Mouse (Mus musculus): Measurements from ENCODE around the gene Kcna10.

The Kcna10 gene

DNA sequence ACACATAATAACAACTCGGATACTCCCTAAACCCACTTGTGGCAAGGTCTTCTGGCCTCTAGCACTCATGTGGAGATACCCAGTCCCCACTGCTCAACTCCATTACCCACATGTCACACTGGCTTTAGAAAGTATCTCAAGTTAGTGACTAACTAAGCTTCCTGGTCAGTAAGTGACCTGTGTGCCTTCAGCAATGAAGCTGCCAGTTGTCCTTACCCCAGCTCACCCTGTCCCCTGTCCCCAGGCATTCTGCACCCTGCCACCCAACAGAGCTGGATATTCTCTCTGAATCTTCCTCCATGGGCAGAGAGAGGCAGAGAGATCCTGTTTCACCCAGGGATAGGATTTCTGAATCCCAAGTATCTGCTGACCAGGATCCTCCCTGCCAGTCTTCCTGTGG is at the start of gene Kcna10:
Kcna10 (plus strand) TSS at position 301 of the 400 bp plus-strand sequence.
- DNase-seq, result no peak

DNA sequence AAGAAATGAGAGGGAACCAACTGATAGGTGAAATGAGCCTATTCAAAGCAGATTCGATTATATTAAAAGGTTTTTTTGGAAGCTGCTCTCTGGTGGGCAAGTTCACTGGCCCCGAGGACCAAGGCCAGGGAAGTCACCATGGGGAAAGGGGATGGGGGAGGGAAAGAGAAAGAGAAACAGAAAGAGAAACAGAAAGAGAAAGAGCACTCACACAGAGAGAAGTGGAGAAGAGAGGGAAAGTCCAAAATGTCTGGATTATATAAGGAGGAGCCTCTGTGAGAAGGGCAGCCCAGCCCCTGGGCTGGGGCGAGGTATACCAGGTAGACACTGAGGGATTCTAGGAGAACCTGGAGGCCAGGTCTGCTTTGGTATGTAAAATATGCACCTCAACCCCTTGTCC is 48.4 kb upstream of the Kcna10 start:
- no peak for DNase-seq

DNA sequence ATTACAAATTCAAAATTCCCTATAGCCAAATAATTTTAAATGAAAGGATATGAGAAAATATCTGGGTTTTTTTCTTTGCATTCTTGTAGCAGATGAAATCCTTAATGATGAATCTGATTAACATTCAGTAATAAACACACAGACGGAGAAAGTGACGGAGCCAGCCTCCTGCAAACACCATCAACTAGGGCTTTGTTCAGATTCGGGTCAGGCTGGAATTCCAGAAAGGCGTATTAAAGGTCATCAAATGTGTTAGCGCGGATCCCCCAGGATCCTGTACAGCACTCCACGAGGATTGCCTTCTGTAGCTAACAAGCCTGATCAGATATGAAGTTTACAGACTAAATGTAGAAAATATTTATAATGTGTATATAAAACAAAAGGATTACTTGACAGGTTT is 35.7 kb upstream of the Kcna10 start:
- DNase-seq, result no peak

DNA sequence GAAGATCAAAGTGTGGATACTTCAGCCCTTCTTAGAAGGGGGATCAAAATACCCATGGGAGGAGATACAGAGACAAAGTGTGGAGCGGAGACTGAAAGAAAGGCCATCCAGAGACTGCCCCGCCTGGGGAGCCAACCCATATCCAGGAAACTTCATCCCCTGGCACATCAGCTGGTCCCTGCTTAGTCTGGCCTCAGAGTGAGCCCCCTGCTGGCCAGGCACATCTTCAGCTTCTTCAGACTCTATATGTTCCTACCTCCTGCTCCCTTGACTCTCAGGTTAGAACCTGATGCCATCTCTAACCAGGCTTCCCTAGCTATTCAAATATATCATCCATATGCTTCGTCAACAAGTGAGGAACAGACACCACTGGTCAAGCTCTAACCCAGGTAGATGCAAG is 33.9 kb upstream of the Kcna10 start:
- DNase-seq, result peak; percentile 64 to 71

DNA sequence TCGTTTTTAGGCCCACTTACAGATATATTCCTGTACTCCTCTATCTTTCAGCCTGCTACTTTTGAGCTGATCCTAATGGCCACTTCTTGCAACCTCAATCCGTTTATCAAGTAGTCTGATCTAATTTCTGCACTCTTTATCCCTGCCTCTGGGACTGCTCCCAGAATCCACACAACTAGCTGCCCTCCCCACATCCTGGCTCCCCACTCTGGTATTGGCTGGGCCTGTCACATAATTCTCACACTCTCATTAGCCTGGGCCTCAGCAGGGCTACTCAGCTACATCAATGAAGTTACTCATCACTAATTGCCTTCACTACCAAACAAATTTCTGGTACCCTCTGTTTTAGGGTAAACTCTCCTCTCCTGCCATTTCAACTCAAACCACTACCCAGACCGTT is 32.4 kb upstream of the Kcna10 start:
- no peak for DNase-seq

DNA sequence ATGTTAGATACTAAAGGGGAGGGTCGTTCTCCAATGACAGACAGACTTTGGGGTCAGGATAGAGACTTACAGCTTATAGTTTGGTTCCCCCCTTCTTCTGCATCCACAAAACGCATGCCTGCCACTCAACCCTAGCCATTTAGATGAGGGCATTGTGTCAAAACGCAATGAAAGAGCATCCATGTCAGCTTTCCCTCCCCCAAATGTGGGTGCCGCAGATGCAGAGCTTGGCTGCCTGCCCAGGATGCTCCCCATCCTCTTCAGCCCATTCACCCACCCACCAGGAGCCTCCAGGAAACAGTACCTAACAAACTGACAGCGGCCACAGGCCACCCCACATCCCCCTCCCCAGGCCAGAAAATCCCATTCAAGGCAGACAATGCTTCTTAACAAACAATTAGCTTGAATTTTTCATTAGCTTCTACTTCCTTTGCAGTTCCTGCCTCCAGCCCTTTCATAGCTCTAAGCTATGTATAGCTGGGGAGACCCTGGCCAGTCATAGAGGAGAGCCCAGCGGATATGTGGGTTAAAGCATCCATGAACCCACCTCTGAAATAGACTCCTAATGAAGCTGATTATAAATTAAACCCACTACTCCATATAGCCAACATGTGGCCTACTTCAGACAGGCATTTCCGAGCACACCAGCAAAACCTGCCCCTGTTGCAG is 31.9 kb upstream of the Kcna10 start:
- no peak for DNase-seq

DNA sequence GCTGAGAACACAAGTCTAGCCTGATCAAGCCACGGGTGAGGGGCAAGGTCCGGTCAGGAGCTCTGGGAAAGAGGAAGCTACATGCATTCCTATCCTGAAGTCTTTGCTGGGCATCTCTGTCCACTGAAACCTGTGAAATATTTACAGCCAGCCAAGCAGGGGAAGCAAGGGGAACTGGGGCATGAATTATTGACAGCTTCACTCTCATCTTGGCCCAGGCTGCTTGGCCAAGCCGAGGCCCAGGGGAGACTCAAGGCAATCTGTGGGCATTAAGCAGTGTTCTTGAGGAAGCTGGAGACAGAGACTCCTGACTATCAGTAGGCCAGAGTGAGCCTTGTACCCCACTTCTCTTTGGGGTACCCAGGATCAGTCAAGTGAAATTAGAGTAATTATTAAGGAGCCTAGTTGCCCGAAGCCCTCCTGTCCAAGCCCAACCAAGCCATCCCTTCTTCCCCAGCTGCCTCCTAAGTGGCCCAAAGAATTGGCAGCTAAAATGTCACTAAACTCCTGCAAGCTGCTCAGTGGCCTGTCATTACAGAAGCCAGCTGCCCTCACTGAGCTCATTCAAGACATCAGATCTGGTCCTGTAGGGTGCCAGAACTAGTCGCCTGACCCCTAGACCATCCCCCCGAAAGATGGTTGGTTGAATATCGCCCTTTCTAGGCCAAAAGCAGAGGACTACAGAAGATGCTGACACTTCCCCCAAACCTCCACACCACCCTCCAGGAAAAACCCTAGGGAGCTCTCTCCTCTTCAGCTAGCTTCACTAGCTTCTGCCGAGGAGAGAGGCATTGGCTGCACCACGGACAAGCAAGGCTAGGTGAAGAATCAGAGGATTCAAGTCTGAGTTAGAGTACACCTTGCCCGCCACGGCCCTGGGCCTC is 28.8 kb upstream of the Kcna10 start:
- DNase-seq, result peak; percentile 3 to 24

DNA sequence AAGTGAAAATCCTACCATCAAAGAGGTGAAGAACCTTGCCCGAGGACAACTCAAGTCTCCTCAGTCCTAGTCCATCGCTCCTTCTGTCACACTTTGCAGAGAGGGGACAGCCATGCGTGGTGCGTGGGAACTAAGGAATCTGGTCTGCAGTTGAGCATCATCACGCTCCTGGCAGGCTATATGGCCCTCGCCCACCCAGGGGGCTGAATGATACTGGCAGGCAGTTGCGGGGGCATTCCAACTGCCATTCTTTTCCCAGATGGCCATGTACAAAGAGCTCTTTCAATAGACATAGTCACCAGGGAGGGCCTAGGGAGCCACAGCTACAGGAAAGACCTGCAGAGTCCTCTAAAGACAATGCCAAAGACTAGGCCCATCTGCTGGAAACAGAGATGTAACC is 24.0 kb upstream of the Kcna10 start:
- no peak for DNase-seq

DNA sequence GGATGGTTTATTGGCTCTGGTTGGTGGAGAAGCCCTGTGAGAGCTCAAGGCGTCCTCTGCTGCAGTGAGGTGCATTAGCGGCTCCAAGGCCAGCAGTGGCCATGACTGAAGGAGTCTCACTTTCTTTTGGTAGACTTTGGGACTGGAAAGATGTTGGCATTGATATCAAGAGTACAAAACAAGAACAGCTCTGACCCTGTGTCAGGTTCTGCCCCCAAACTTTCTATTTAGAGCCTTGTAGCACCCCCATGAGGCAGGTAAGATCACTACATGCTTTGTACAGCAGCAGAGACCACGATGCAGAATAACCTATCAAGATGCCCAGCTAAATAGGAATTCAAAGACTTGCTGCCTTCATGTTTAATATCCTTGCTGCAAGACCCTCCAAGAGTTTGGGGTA is 23.4 kb upstream of the Kcna10 start:
- no peak for DNase-seq

DNA sequence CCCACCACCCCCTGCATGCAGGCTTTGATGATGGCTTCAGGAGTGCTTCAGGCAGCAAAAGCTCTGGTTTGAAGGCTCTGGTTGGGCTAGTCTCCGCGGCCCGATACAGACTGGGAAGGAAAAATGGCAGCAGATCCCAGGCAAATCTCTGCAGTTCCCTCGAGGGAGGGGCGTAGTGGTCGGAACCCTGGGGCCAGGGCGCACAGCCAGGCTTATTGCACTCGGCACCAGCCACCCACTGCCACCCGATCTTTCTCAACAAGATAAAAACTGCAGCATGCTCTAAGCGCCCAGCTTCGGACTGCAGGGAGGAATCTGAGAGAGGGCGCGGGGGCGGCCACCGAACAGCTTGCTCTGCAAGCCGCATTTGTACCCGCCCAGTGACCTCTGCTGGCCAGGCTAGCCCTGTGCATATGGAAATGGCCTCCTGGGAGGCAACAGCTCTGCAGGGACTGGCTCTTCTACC is 23.0 kb upstream of the Kcna10 start:
- peak; percentile 56 to 65 for DNase-seq

DNA sequence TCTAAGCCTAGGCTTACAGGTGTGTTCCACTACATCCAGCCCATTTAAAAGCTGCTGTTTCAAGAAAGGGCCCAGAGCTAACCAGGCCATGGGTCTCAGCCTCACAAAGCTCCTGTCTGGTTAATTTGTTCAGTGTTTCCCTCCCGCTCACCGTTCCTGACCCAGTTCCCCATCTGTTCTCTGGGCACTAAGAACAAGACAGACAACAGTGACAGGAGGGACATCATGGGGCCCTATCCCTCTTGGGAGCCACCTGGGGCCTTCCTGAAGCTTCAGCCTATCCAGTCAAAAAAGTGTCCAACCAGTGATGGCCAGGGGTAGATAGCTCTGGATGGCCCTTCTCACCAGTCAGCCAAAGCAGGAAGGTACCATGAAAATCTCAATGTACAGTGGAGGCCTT is 20.1 kb upstream of the Kcna10 start:
- DNase-seq, result no peak

DNA sequence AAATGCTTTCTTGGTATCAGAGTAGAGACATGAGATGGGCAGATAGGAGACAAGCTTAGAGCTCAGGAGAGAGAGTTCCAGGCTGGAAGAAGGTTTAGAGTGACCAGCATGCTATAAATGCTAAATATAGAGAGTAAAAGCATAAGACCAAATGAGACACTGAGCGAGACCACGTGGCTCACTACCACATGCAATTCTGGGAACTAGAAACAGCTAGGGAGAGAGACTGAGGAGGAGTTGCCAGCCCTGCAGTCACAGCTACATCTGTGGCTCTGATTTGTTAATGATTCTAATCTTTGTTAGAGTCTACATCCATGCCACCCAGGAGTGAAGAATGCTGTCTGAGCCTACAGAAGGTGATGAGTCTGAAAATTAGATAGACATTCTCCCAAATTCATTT is 13.3 kb upstream of the Kcna10 start:
- no peak for DNase-seq

DNA sequence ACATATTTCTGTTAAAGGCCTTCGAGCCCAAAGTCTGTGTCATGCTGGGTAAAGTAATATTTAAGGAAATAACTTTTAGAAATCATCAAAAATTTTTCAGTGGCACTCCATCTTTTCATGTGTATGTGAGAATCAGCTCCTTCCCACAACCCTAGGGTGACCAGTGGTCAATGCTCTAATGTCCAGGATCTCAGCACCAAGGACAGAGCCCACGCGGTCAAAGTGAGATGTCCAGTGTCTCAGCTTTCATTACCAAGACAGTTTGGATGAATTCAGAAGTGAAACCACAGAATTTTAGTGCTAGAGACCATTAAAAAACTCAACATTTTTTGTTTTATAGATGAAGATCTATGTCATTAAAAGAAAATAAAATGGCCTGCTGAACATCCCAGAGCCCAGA is 10.9 kb upstream of the Kcna10 start:
- DNase-seq, result peak; percentile 60 to 64

DNA sequence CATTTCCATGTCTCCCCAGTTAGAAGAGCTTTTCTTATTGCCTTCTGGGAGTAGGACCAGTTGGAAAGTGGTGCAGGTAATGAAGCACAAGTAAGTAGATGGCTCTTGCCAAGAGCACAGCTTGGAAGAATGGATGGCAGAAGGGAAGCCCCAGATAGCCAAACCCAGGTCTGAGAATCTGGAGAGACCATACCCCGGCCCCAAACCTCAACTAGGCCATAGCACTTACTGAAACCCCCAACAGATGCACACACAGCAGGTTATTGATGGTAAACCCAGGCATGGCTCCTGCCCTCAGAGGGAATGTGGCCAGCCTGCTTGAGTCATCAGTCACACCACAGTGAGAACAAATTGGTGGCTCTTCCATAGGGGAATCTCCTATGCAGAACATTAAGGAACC is 10.3 kb upstream of the Kcna10 start:
- no peak for DNase-seq

DNA sequence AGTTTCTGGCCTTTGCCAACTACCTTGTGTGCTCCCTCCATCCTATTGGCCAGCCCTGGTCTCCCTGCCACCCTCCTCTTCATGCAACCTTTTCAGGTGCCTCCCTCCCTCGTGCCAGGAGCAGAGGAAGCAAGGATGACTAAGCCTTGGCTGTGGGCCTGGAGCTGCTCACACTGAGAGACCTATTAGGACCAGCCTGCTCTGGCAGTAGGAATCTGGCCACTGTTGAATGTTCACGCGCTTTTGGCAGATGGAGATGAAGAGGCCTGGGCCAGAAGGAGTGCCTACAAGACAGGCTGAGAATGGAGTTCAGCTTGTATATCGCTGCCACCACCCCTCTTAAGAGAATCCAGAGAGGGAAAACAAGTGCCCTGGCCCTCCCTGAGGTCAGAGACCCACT is 7.4 kb upstream of the Kcna10 start:
- no peak for DNase-seq

DNA sequence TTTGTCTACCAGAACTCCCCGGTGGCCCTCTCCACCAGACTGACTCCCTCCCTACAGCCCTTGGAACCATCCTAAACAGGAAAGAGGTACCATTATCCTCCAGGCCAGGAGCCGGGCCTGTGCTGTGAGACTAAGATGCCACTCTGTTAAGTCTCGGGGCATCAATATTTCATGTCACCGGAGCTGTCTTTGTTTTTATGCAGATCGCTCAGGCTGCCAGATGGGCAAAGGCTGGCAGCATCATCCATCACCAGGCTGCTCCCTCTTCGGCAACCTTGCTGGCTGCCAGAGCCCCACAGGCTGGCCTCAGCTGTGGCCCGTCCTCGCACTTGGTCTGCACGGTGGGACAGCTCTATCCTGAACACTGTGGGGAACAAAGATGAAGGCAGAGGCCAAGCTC is 6.4 kb upstream of the Kcna10 start:
- DNase-seq, result no peak

DNA sequence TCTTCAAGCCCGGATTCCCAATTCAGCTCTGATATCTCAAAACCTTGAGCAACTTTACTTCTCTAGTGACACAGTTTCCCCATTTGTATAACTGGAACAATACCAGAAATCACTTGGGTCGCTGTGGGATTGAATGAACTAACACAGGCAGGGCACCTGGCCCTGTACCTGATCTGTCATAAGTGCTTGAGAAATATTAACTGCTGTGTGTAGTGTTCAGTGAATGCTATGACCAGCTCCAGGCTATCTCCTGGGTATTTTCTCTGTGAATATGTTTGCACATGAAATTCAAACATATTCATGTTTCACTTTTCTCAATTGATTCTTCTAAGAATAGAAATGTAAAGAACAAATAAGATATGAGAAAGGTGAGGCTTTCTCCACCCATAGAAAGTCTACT is 2.0 kb upstream of the Kcna10 start:
- no peak for DNase-seq

DNA sequence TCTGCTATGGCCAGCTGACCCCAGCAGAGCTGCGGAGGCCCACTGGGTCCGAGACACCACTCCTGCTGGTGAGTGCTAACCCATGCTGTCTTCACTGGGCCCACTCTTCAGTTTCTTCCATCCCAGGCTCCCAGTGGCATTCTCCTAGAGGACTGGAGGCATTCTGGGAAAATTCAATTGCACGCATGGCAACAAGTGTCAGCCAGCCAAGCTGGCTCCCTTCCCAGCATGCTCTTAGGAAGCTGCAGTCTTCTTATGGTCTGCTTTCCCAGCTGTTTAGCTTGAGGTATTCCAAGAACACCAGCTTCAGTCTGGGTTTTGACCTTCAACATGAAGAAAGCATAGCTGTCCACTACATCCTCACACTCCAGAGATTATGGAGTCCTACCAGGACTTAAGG is 322 bp downstream of the Kcna10 start:
- peak in 1 of 2 experiments; percentile 8 for DNase-seq

DNA sequence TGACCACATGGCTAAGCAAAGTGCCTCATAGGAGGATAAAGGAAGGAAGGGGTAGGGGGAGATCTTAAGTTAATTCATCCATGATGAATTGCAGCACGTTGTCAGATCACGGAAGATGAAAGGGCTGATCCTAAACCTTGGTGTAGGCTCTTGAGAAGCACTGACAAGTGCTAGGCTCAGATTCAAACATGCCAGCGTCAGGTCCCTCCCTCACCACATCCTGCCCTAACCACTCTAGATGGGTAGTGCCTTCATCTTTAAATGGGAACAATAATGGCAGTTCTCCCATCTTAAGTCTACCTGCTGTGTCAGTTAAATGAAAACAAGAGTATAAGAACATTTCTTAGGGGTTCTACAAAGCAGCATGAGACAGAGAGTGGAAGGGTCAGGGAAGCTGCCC is 2.7 kb downstream of the Kcna10 start:
- DNase-seq, result no peak

DNA sequence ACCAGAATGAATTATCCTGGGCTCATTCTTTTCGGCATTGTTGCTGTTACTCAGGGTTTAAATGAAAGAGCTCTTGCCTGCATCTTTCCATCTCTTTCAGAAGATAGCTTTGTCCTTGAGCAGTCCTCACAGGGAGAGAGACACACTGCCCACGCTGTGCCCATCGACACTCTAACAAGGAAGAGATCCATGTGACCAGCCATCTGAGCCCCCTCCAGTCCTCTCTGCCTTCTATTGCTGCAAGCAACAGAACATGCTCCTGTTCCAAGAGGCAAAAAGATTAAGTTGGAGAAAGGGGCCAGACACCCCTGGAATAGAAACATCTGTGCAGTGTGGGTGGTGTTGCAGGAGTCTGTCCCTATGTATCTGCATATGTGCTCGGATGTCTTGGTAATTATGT is 4.2 kb downstream of the Kcna10 start:
- DNase-seq, result no peak

DNA sequence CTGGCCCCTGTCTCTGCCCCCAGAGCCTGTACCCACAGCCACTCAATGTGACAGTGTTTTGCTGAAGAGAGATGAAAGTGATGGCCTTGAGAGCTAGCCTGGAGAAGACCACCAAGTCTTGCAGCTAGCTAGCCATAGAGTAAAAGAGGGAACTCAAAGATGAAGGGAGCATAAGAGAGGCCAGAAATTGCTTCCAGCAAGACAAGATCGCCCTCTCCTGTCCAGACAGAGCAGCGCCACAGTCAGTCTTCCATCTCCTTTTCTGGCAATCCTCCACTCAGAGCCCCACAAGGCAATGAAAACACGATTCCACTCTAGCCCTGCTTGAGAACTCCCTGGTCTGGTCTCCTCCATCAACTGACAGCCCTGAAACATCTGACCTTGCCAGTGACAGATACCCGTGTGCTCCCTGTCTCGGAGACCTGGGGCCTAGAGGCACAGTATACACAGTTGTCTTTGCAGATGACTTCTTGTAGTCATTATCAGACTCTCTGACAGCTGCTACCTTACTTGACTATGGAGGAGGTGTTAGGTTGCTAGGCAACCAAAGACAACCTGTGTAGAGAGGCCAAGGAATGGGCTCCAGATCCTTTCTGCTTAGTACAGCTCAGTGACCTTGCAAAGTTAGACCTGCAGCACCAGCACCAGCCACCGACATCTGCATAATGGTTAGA is 5.5 kb downstream of the Kcna10 start:
- peak; percentile 40 to 50 for DNase-seq

DNA sequence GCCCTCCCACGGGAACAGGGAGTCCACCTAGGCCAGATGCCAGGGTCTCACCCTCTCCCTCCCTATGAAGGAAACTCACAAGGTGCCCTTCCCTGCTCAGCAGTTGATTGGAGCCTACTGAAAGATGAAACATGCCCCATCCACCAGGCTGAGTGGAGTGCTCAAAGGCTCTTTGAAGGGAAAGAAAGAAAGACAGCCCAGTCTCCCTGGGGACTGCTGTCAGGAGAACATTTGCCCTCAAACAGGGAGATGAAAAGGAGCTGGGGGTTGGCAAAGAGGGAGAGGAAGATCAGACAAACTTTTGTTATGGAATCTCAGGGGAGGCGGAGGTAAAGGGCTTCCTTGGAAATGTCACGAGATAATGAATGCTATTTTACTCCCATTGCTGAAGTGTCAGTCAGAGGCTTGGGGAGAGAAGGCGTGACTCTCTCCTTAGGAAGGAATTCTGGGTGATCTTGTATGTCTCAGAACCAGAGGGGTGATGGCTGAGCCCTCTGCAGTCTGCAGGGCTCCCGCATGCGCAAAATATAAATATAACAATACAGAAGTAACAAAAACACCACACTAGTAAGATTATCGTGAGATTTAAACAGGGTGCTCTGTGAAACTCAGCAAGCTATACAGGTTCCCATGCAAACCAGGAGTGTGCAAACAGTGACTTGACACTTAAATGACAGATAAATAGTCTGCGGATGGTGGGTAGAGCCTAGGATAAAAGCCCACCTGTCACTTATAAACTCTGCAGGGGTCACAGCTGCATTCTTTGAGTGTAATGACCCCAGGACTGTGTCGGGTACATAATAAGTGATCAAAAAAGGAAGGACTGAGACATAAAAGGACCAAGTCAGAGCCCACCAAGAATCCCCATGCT is 18.7 kb downstream of the Kcna10 start:
- no peak for DNase-seq

DNA sequence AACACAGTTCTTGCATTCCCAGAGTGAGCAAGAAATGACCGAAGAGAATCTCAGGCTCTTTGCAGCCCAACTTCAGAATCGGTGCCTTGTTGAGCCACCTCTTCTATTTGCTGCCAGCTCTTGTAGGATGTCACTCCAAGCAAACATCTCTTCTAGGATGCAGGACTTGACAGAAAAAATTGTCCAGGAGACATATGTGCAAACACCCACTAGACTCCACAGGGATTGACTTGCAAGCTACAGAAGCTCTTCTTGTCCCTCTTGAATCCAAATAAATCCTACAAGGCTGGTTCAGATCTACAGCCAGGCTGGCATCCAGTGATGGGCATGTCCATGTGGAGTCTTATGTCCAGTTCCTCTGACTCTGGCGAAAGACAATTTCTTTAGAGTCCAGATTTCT is 21.6 kb downstream of the Kcna10 start:
- no peak for DNase-seq
